Mouse (Mus musculus): Measurements from ENCODE around the gene Prkx.

DNA sequence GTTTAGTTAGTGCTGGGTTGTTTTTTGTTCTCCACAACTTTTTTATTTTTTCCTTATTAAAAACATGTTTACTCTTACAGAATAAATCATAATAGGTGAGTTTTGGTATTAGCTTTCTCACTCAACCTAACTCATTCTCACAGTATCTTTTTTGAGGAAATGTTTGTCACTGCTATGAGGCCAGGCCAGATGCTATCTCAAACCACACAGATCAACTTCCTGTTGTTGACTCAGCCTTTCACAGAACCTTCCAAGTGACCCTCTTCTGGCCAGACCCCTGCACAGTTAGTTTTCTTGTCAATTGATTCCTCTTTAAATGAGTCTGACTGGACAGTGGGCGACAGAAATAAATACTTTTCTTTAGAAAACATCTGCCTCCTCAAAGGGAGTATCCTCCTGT is 5.5 kb upstream of the Prkx start:
- no peak for TF ChIP-seq POLR2A (IDR thresholded peaks at IDR 0.05; ENCODE audit: insufficient read length, low read depth)
- no peak for TF ChIP-seq TCF12 (IDR thresholded peaks at IDR 0.05; ENCODE audit: insufficient read depth, poor library complexity, severe bottlenecking)
- no peak for TF ChIP-seq MYOG (IDR thresholded peaks at IDR 0.05; ENCODE audit: control insufficient read depth in 1 of 3, insufficient read depth in 1 of 3, insufficient read length in 2 of 3, low read depth in 2 of 3)
- TF ChIP-seq POLR2AphosphoS2 (IDR thresholded peaks at IDR 0.05; ENCODE audit: insufficient read length, low read depth) = no peak
- no peak for TF ChIP-seq MAX (IDR thresholded peaks at IDR 0.05; ENCODE audit: low read depth)
- no peak for TF ChIP-seq REST (IDR thresholded peaks at IDR 0.05; ENCODE audit: insufficient read depth, insufficient read length)
- TF ChIP-seq USF1 (IDR thresholded peaks at IDR 0.05; ENCODE audit: low read depth) = no peak
- no peak for TF ChIP-seq E2F4 (IDR thresholded peaks at IDR 0.05; ENCODE audit: insufficient read depth)
- no peak for TF ChIP-seq CEBPB (IDR thresholded peaks at IDR 0.05; ENCODE audit: insufficient read depth, poor library complexity, severe bottlenecking)
- TF ChIP-seq MYOD1 (IDR thresholded peaks at IDR 0.05; ENCODE audit: control insufficient read depth in 1 of 3, insufficient read length in 2 of 3, low read depth in 2 of 3) = no peak
- no peak for TF ChIP-seq TCF3 (IDR thresholded peaks at IDR 0.05; ENCODE audit: insufficient read length, low read depth)
